Comparison of ENCODE assay signal across 12 mouse cellular contexts in the genomic region with DNA sequence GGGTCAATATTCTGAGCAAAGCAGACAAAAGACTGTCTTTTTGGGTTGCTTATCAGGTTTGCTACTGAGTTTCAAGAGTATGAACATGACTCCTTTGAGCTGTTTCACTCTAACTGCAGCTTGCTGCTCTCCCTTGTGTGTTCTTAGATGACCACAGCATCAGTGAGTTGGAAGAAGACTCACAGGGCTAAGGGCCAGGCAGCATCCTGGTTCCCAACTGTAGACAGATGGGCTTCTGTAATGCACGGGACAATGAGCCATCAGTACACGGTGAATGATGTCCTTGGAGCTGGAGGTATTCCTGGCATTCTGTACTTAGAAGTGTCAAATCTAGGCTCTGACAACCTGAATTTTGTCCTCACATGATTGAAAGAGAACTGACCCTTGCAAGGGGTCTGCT.
"Had no signal": no experiment of that assay in that cellular context is flagged by ENCODE, and none has a peak within 500 bp of the region (broad histone marks: within the 10 kb centered on the region; RNA-seq: fewer than 3 reads in every experiment).

No protein-coding gene starts in this region.

- DNase-seq: kidney, adult 2 months; kidney, postnatal 25 days; layer of hippocampus, adult 9-11 months; liver, embryonic 13.5 days; lung, adult 2 months; lung, postnatal 14 days; lung, postnatal 4 days; midbrain, embryonic 14.5 days; right cerebral cortex, adult 18-20 months; right cerebral cortex, postnatal 14 days; spleen, adult 18-20 months; thymus, postnatal 25 days had no signal
